Mouse (Mus musculus) heart, adult 2 months (tissue): ENCODE measurements around the gene Spats2. TPM values are rescaled to one million over a fixed set of nuclear protein-coding genes. Genes with fewer than 3 reads are reported as not detected.
"Not testable (repeated sequence)": the region's sequence is repeated elsewhere in the genome, so short reads cannot be mapped to it uniquely, and the experiment has no call there.

Source experiments
- DNase-seq, 2 experiments: peaks; one replicate each; pipeline ENCODE4 v3.0.0; 2021
- H3K27ac ChIP-seq: fragments of 200-600 bp; 2 replicates; pipeline ENCODE4 v1.8.1; 2022
- H3K27me3 ChIP-seq: fragments of 200-500 bp; 2 replicates; pipeline ENCODE4 v1.6.1; 2012; ENCODE audit warnings: mild to moderate bottlenecking, low read length, inconsistent platforms, mixed read lengths; ENCODE audit not compliant: control insufficient read depth, insufficient read depth
- H3K36me3 ChIP-seq: fragments of 200-500 bp; 2 replicates; pipeline ENCODE4 v1.6.1; 2012; ENCODE audit warnings: low read length, inconsistent platforms; ENCODE audit not compliant: control insufficient read depth, insufficient read depth
- H3K4me1 ChIP-seq: fragments of 200-500 bp; 2 replicates; pipeline ENCODE4 v1.6.1; 2011; ENCODE audit warnings: low read length; ENCODE audit not compliant: control insufficient read depth, insufficient read depth
- H3K4me3 ChIP-seq: fragments of 200-600 bp; 2 replicates; pipeline ENCODE4 v1.8.1; 2022
- H3K79me2 ChIP-seq: fragments of 200-500 bp; replicated peaks from 2 replicates; pipeline ENCODE4 v1.6.1; 2012; ENCODE audit warnings: mild to moderate bottlenecking, inconsistent platforms, low read length, moderate library complexity, mixed read lengths; ENCODE audit not compliant: control insufficient read depth, insufficient read depth
- H3K9ac ChIP-seq: fragments of 200-500 bp; 2 replicates; pipeline ENCODE4 v1.6.1; 2012; ENCODE audit warnings: low read depth, mild to moderate bottlenecking, control low read depth, inconsistent platforms, low read length, mixed read lengths
- CTCF ChIP-seq: fragments of 200-600 bp; IDR thresholded peaks from 2 replicates; pipeline ENCODE4 v1.8.1; 2022; ENCODE audit warnings: antibody characterized with exemption, mild to moderate bottlenecking, moderate library complexity
- EP300 ChIP-seq: fragments of 200-500 bp; IDR thresholded peaks from 2 replicates; pipeline ENCODE4 v1.6.1; 2011; ENCODE audit warnings: low read depth, low read length, control low read depth; ENCODE audit not compliant: insufficient read depth
- POLR2A ChIP-seq: fragments of 200-500 bp; IDR thresholded peaks from 2 replicates; pipeline ENCODE4 v1.6.1; 2011; ENCODE audit warnings: mild to moderate bottlenecking, low read depth, low read length, control low read depth; ENCODE audit not compliant: insufficient read depth
- WGBS: fragments of 180-500 bp; shearing (Covaris S2); methylation state at CpG from one replicate; pipeline ENCODE4 v1.1.7; 2018; 5-methylcytosine and 5-hydroxymethylcytosine counted together
- intact Hi-C: fragments of 180-260 bp; cut with DNase I; formaldehyde crosslinking; loops from one replicate; pipeline ENCODE4 v1.15.1; 2025
- long read RNA-seq: library from polyadenylated mRNA; stranded (forward); transcript quantifications from one replicate; pipeline ENCODE4 v2.0.0, GENCODE M21; 2021
- polyA plus RNA-seq: library from polyadenylated mRNA; depleted of rRNA; stranded (reverse); fragments of >200 nt; gene quantifications from 2 replicates; pipeline ENCODE4 v1.2.3, GENCODE M21; 2012; rRNA removed
- total RNA-seq, 2 experiments: library from RNA; stranded (reverse); gene quantifications; 2 replicates each; pipeline ENCODE4 v1.2.3; 2021

Spats2 gene
- total RNA-seq = 1 to 10 TPM; 6.6 to 6.7 TPM
- polyA plus RNA-seq = 5.3 and 6.7 TPM in 2 replicates
- long read RNA-seq, transcript Spats2-201 (13 exons, 3,096 nt) = major isoform, 8 of 12 reads
- long read RNA-seq, partial matches to known transcripts = 2 of 12 reads
- long read RNA-seq, other reads (novel, unspliced or antisense) = 2 of 12 reads

- Histone ChIP-seq H3K9ac (peak within 1 kb of the TSS; percentile 91), H3K4me1 (no peaks in the 10 kb centered on the region), H3K79me2 (no peaks in the 10 kb centered on the region), H3K27me3 (no peaks in the 10 kb centered on the region), H3K36me3 (no peaks in the 10 kb centered on the region; the same call in 1 of the 2 replicates), H3K4me3 (peak within 1 kb of the TSS; percentile 68), H3K27ac (peak within 1 kb of the TSS; percentile 91)
- 1% methylated on average over 12 of the region's 12 CpGs for WGBS
- no peak for DNase-seq
- intact Hi-C loops = no loop called here
- no peak for TF ChIP-seq EP300
- TF ChIP-seq POLR2A = no peak
- TF ChIP-seq CTCF = no peak
Measured at GRCm38 (mm10) chr15:99125711-99126080, at the start of gene Spats2. Spats2 (plus strand) TSS chr15:99125916.

- intact Hi-C loops, H3K36me3 ChIP-seq, H3K27me3 ChIP-seq, H3K4me1 ChIP-seq, DNase-seq, H3K9ac ChIP-seq, H3K27ac ChIP-seq, H3K4me3 ChIP-seq, H3K79me2 ChIP-seq: not testable (repeated sequence)
- WGBS = 97% methylated on average over 3 of the region's 3 CpGs
Measured at GRCm38 (mm10) chr15:99076011-99076410, 49.7 kb upstream of the Spats2 start.

GRCm38 (mm10) chr15:99078181-99078910, 47.4 kb upstream of the Spats2 start:
- Histone ChIP-seq H3K4me1 (peaks cover 2% of the 10 kb centered on the region), H3K36me3 (no peaks in the 10 kb centered on the region)
- intact Hi-C loops = no loop called here

GRCm38 (mm10) chr15:99079804-99080203, 45.9 kb upstream of the Spats2 start:
- TF ChIP-seq EP300 = no peak
- no peak for TF ChIP-seq POLR2A
- no peak for TF ChIP-seq CTCF
- no peaks in the 10 kb centered on the region for H3K36me3 ChIP-seq
- intact Hi-C loops = loop anchor here (5.0 kb wide), 2 partner anchors 57 to 182 kb away; no protein-coding TSS in a partner anchor
- H3K4me1 ChIP-seq = no peaks in the 10 kb centered on the region
- no peak overlapping the region for H3K4me3 ChIP-seq
- DNase-seq = no peak
- H3K79me2 ChIP-seq = no peaks in the 10 kb centered on the region
- no peak overlapping the region for H3K9ac ChIP-seq
- H3K27ac ChIP-seq = no peak overlapping the region
- no peaks in the 10 kb centered on the region for H3K27me3 ChIP-seq
- WGBS = 76% methylated on average over 3 of the region's 3 CpGs

More at GRCm38 (mm10) chr15:99078181-99078910, 47.4 kb upstream of the Spats2 start:
- H3K9ac ChIP-seq = no peak overlapping the region
- no peak overlapping the region for H3K4me3 ChIP-seq
- TF ChIP-seq POLR2A (no peak), CTCF (no peak), EP300 (no peak)
- no peaks in the 10 kb centered on the region for H3K79me2 ChIP-seq
- H3K27ac ChIP-seq = no peak overlapping the region
- 52% methylated on average over 15 of the region's 15 CpGs for WGBS
- no peaks in the 10 kb centered on the region for H3K27me3 ChIP-seq
- no peak for DNase-seq

- Histone ChIP-seq H3K27me3 (peaks cover 2% of the 10 kb centered on the region), H3K79me2 (no peaks in the 10 kb centered on the region), H3K36me3 (no peaks in the 10 kb centered on the region), H3K9ac (no peak overlapping the region), H3K27ac (no peak overlapping the region), H3K4me1 (no peaks in the 10 kb centered on the region), H3K4me3 (no peak overlapping the region)
- DNase-seq = no peak
- 95% methylated on average over 12 of the region's 12 CpGs for WGBS
- no peak for TF ChIP-seq EP300
- TF ChIP-seq POLR2A = no peak
- no peak for TF ChIP-seq CTCF
- intact Hi-C loops = loop anchor here (5.0 kb wide), 2 partner anchors 55 to 180 kb away; no protein-coding TSS in a partner anchor
Measured at GRCm38 (mm10) chr15:99082322-99082721, 43.4 kb upstream of the Spats2 start.

GRCm38 (mm10) chr15:99082840-99083239, 42.9 kb upstream of the Spats2 start:
- no peak overlapping the region for H3K9ac ChIP-seq
- DNase-seq = no peak
- 91% methylated on average over 16 of the region's 16 CpGs for WGBS
- intact Hi-C loops = loop anchor here (5.0 kb wide), 2 partner anchors 54 to 179 kb away; no protein-coding TSS in a partner anchor
- no peaks in the 10 kb centered on the region for H3K4me1 ChIP-seq
- no peaks in the 10 kb centered on the region for H3K79me2 ChIP-seq
- no peak overlapping the region for H3K27ac ChIP-seq
- H3K27me3 ChIP-seq = peaks cover 6% of the 10 kb centered on the region
- TF ChIP-seq POLR2A = no peak
- no peak for TF ChIP-seq EP300
- TF ChIP-seq CTCF = no peak
- no peaks in the 10 kb centered on the region for H3K36me3 ChIP-seq
- no peak overlapping the region for H3K4me3 ChIP-seq
